ENCODE assay signal across 10 mouse cellular contexts in the genomic region with DNA sequence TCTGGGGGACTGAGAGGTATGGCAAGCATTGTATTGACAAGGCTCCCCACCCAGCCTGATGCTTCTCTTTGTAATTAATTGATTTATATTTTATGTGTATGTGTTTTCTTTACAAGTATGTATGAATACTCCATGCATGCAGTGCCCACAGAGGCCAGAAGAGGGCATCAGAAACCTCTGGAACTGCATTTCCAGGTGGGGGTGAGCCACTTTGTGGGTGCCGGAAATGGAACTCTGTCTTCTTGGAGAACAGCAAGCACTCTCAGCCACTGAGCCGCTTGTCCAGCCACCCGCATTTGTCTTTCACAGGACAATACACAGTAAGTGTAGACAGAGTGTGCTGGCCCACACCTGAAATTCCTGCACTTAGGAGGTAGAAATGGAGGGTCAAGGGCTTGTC. TPM values are rescaled to one million over a fixed set of nuclear protein-coding genes. Genes with fewer than 3 reads are reported as not detected.
DNase-seq lines count a peak whose midpoint lies in the region; ATAC-seq lines count a peak whose summit lies in the region.
"Had no signal": no experiment of that assay in that cellular context is flagged by ENCODE, and none has a peak within 500 bp of the region (broad histone marks: within the 10 kb centered on the region; RNA-seq: fewer than 3 reads in every experiment).

No protein-coding gene starts in this region.

- H3K27me3 ChIP-seq in hindbrain, embryonic 10.5 days (ENCODE audit: insufficient read depth, poor library complexity, severe bottlenecking), result no peaks in the 10 kb centered on the region
- H3K27me3 ChIP-seq in hindbrain, embryonic 14.5 days (ENCODE audit: control insufficient read depth, insufficient read depth, low read length), result no peaks in the 10 kb centered on the region
- H3K27me3 ChIP-seq in embryonic facial prominence, embryonic 11.5 days (ENCODE audit: control insufficient read depth, insufficient read depth, low read length), result no peaks in the 10 kb centered on the region
- no peaks in the 10 kb centered on the region for H3K27me3 ChIP-seq in limb, embryonic 10.5 days (ENCODE audit: low read depth, poor library complexity, severe bottlenecking)
- H3K27me3 ChIP-seq: limb, embryonic 13.5 days had no signal

- peaks cover 65% of the 10 kb centered on the region for H3K36me3 ChIP-seq in hindbrain, embryonic 10.5 days
- peaks cover 64% of the 10 kb centered on the region for H3K36me3 ChIP-seq in hindbrain, embryonic 14.5 days (replicated peaks; ENCODE audit: control insufficient read depth, insufficient read depth)
- H3K36me3 ChIP-seq in embryonic facial prominence, embryonic 11.5 days (replicated peaks; ENCODE audit: control insufficient read depth, insufficient read depth, low read depth, low read length), result no peaks in the 10 kb centered on the region
- H3K36me3 ChIP-seq in limb, embryonic 10.5 days, result peaks cover 68% of the 10 kb centered on the region

- no peak for ATAC-seq in hindbrain, embryonic 14.5 days (ENCODE audit: low FRiP score)
- no peak for ATAC-seq in embryonic facial prominence, embryonic 11.5 days (replicated peaks; ENCODE audit: insufficient number of reproducible peaks, low FRiP score, low TSS enrichment, low read depth)

- H3K9ac ChIP-seq in hindbrain, embryonic 14.5 days, result no peak overlapping the region
- no peak overlapping the region for H3K9ac ChIP-seq in embryonic facial prominence, embryonic 11.5 days (replicated peaks; ENCODE audit: low read length)
- H3K9ac ChIP-seq: limb, embryonic 13.5 days had no signal

- H3K9me3 ChIP-seq in hindbrain, embryonic 10.5 days, result no peaks in the 10 kb centered on the region
- H3K9me3 ChIP-seq in hindbrain, embryonic 14.5 days (ENCODE audit: control insufficient read depth, low read length), result no peaks in the 10 kb centered on the region
- H3K9me3 ChIP-seq in embryonic facial prominence, embryonic 11.5 days (replicated peaks; ENCODE audit: control insufficient read depth, low read length), result no peaks in the 10 kb centered on the region
- H3K9me3 ChIP-seq in limb, embryonic 10.5 days (replicated peaks), result no peaks in the 10 kb centered on the region
- H3K9me3 ChIP-seq: limb, embryonic 13.5 days had no signal

- H3K4me3 ChIP-seq in hindbrain, embryonic 10.5 days, result no peak overlapping the region
- no peak overlapping the region for H3K4me3 ChIP-seq in hindbrain, embryonic 14.5 days (replicated peaks; ENCODE audit: low read length)
- H3K4me3 ChIP-seq in embryonic facial prominence, embryonic 11.5 days (ENCODE audit: low read depth, low read length), result no peak overlapping the region
- no peak overlapping the region for H3K4me3 ChIP-seq in limb, embryonic 10.5 days
- H3K4me3 ChIP-seq: limb, embryonic 13.5 days had no signal

- no peak overlapping the region for H3K27ac ChIP-seq in hindbrain, embryonic 10.5 days
- H3K27ac ChIP-seq in hindbrain, embryonic 14.5 days, result no peak overlapping the region
- no peak overlapping the region for H3K27ac ChIP-seq in embryonic facial prominence, embryonic 11.5 days (replicated peaks; ENCODE audit: low read depth, low read length)
- H3K27ac ChIP-seq in limb, embryonic 10.5 days, result no peak overlapping the region
- H3K27ac ChIP-seq: limb, embryonic 13.5 days had no signal

- DNase-seq in hindbrain, embryonic 10.5 days (ENCODE audit: low spot score), result peak; percentile 34
- DNase-seq in hindbrain, embryonic 14.5 days (ENCODE audit: low spot score), result no peak
- DNase-seq in CD4-positive helper T cell, adult 2 months (ENCODE audit: low read depth, low spot score), result peak; percentile 27
- peak; percentile 33 for DNase-seq in adrenal gland, adult 2 months
- peak; percentile 59 for DNase-seq in embryonic facial prominence, embryonic 11.5 days (ENCODE audit: low spot score)
- peak; percentile 53 for DNase-seq in limb, embryonic 10.5 days (ENCODE audit: low spot score)
- DNase-seq in right cerebral cortex, postnatal 14 days, result peak; percentile 69
- no peak for DNase-seq in Muller cell, postnatal 12 days (ENCODE audit: inconsistent ontology term)

- H3K4me1 ChIP-seq in hindbrain, embryonic 10.5 days (replicated peaks), result no peaks in the 10 kb centered on the region
- H3K4me1 ChIP-seq in hindbrain, embryonic 14.5 days (replicated peaks; ENCODE audit: control insufficient read depth, insufficient read depth, low read length), result no peaks in the 10 kb centered on the region
- no peaks in the 10 kb centered on the region for H3K4me1 ChIP-seq in embryonic facial prominence, embryonic 11.5 days (ENCODE audit: control insufficient read depth, insufficient read depth, low read length)
- no peaks in the 10 kb centered on the region for H3K4me1 ChIP-seq in limb, embryonic 10.5 days
- H3K4me1 ChIP-seq: limb, embryonic 13.5 days had no signal

- H3K4me2 ChIP-seq in hindbrain, embryonic 14.5 days (replicated peaks), result no peak overlapping the region
- H3K4me2 ChIP-seq in embryonic facial prominence, embryonic 11.5 days (ENCODE audit: low read depth, low read length), result no peak overlapping the region
- H3K4me2 ChIP-seq: limb, embryonic 13.5 days had no signal

- 83% methylated on average over 3 of the region's 3 CpGs for WGBS in hindbrain, embryonic 10.5 days
- 86% methylated on average over 3 of the region's 3 CpGs for WGBS in hindbrain, embryonic 14.5 days
- WGBS in embryonic facial prominence, embryonic 11.5 days, result 84% methylated on average over 3 of the region's 3 CpGs
- 82% methylated on average over 3 of the region's 3 CpGs for WGBS in limb, embryonic 10.5 days

RNA-seq across cellular contexts. Expression of gene Nudt13, which starts 24.9 kb away (rescaled TPM):
- polyA plus RNA-seq in hindbrain, embryonic 10.5 days (2016; fragmentation: Nextera tagmentation; extraction: Ambion mirVana), result 10.1 and 10.9 TPM in 2 replicates
- 10.4 and 10.8 TPM in 2 replicates for polyA plus RNA-seq in hindbrain, embryonic 14.5 days (2014; fragmentation: Nextera tagmentation; extraction: Ambion mirVana)
- 10 to 100 TPM; 45.7 to 55.2 TPM for total RNA-seq in adrenal gland, adult 2 months (2021)
- 22.3 and 23.2 TPM in 2 replicates for polyA plus RNA-seq in adrenal gland, adult 2 months (2012; rRNA removed)
- polyA plus RNA-seq in embryonic facial prominence, embryonic 11.5 days (2014; fragmentation: Nextera tagmentation; extraction: Ambion mirVana), result 8.9 and 10.7 TPM in 2 replicates
- polyA plus RNA-seq in limb, embryonic 10.5 days (2016; fragmentation: Nextera tagmentation; extraction: Ambion mirVana), result 11.5 and 15.5 TPM in 2 replicates

RNA-seq across cellular contexts. Expression of gene Ecd, which starts 28.5 kb away (rescaled TPM):
- 64.0 and 71.1 TPM in 2 replicates for polyA plus RNA-seq in hindbrain, embryonic 10.5 days (2016; fragmentation: Nextera tagmentation; extraction: Ambion mirVana)
- 51.1 and 52.5 TPM in 2 replicates for polyA plus RNA-seq in hindbrain, embryonic 14.5 days (2014; fragmentation: Nextera tagmentation; extraction: Ambion mirVana)
- 10 to 100 TPM; 41.4 to 43.6 TPM for total RNA-seq in adrenal gland, adult 2 months (2021)
- 10.3 and 14.9 TPM in 2 replicates for polyA plus RNA-seq in adrenal gland, adult 2 months (2012; rRNA removed)
- polyA plus RNA-seq in embryonic facial prominence, embryonic 11.5 days (2014; fragmentation: Nextera tagmentation; extraction: Ambion mirVana), result 66.3 and 70.2 TPM in 2 replicates
- polyA plus RNA-seq in limb, embryonic 10.5 days (2016; fragmentation: Nextera tagmentation; extraction: Ambion mirVana), result 71.7 and 74.6 TPM in 2 replicates

RNA-seq across cellular contexts. Expression of gene Fam149b, which starts 28.5 kb away (rescaled TPM):
- 45.0 and 46.7 TPM in 2 replicates for polyA plus RNA-seq in hindbrain, embryonic 10.5 days (2016; fragmentation: Nextera tagmentation; extraction: Ambion mirVana)
- polyA plus RNA-seq in hindbrain, embryonic 14.5 days (2014; fragmentation: Nextera tagmentation; extraction: Ambion mirVana), result 45.6 and 46.7 TPM in 2 replicates
- 10 to 100 TPM; 40.2 to 41.6 TPM for total RNA-seq in adrenal gland, adult 2 months (2021)
- 14.9 and 15.2 TPM in 2 replicates for polyA plus RNA-seq in adrenal gland, adult 2 months (2012; rRNA removed)
- 49.0 and 52.9 TPM in 2 replicates for polyA plus RNA-seq in embryonic facial prominence, embryonic 11.5 days (2014; fragmentation: Nextera tagmentation; extraction: Ambion mirVana)
- polyA plus RNA-seq in limb, embryonic 10.5 days (2016; fragmentation: Nextera tagmentation; extraction: Ambion mirVana), result 43.5 and 51.7 TPM in 2 replicates

RNA-seq across cellular contexts. Expression of gene Kcnk16, which starts 50.4 kb away (rescaled TPM):
- 0.09 and 0.20 TPM in 2 replicates for polyA plus RNA-seq in hindbrain, embryonic 10.5 days (2016; fragmentation: Nextera tagmentation; extraction: Ambion mirVana)
- polyA plus RNA-seq in hindbrain, embryonic 14.5 days (2014; fragmentation: Nextera tagmentation; extraction: Ambion mirVana), result not detected in 2 replicates
- total RNA-seq in adrenal gland, adult 2 months (2021), result not detected
- polyA plus RNA-seq in adrenal gland, adult 2 months (2012; rRNA removed), result not detected in 2 replicates
- 0.31 TPM in 1 of 2 replicates, not detected in the other for polyA plus RNA-seq in embryonic facial prominence, embryonic 11.5 days (2014; fragmentation: Nextera tagmentation; extraction: Ambion mirVana)
- not detected in 2 replicates for polyA plus RNA-seq in limb, embryonic 10.5 days (2016; fragmentation: Nextera tagmentation; extraction: Ambion mirVana)
- polyA plus RNA-seq: limb, embryonic 13.5 days; testis, adult 2 months had no signal

Comparison
In these comparisons a context has a peak if more than half of its experiments do, and no peak if none do; other contexts are left out.
1. DNase-seq: peak in hindbrain, embryonic 10.5 days (single experiment), CD4-positive helper T cell, adult 2 months (single experiment), adrenal gland, adult 2 months (single experiment), embryonic facial prominence, embryonic 11.5 days (single experiment), limb, embryonic 10.5 days (single experiment) and right cerebral cortex, postnatal 14 days (single experiment); none in hindbrain, embryonic 14.5 days (single experiment) and Muller cell, postnatal 12 days (single experiment).